In the genomic region with DNA sequence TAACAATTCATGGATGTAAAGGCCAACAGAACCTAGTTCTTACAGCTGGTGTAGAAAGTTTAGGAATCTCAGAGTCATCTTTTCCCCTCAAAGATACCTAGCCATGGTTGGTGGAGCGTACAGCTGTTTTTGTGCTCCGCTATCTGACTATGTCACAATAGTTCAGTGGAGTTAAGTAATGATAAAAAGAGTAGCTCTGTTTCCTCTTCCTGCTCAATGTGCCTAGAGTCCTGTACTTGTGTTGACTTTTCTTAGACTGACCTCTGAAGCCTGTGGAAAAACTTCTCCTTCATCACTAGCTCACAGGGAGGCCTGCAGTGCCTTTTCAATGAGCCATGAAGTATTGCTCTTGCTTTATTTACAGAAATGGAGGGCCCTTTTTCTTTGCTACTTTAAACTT, we compare ENCODE assay signal across 18 mouse cellular contexts.
DNase-seq lines count a peak whose midpoint lies in the region; ATAC-seq and TF ChIP-seq lines count a peak whose summit lies in the region.
"Had no signal": no experiment of that assay in that cellular context is flagged by ENCODE, and none has a peak within 500 bp of the region (broad histone marks: within the 10 kb centered on the region; RNA-seq: fewer than 3 reads in every experiment).

No protein-coding gene starts in this region.

- TF ChIP-seq POLR2A in kidney, adult 2 months (IDR thresholded peaks at IDR 0.05; ENCODE audit: low read depth, low read length) = no peak

- intact Hi-C loops in heart, postnatal 25 days (cut with DNase I) = no loop called here

- no peak for TF ChIP-seq CTCF in heart, postnatal 0 days (IDR thresholded peaks at IDR 0.05; ENCODE audit: low read depth)
- TF ChIP-seq CTCF in liver, postnatal 0 days (IDR thresholded peaks at IDR 0.05; ENCODE audit: low read depth) = no peak
- no peak for TF ChIP-seq CTCF in kidney, adult 2 months (conservative IDR thresholded peaks at IDR 0.05; ENCODE audit: insufficient read depth, insufficient read length, low read depth, low read length)

- H3K9me3 ChIP-seq in heart, embryonic 11.5 days (replicated peaks; ENCODE audit: control insufficient read depth, low read length) = no peaks in the 10 kb centered on the region
- H3K9me3 ChIP-seq in heart, postnatal 0 days (replicated peaks; ENCODE audit: control insufficient read depth, low read length) = no peaks in the 10 kb centered on the region
- no peaks in the 10 kb centered on the region for H3K9me3 ChIP-seq in liver, postnatal 0 days (ENCODE audit: low read length)
- no peaks in the 10 kb centered on the region for H3K9me3 ChIP-seq in hindbrain, embryonic 10.5 days
- H3K9me3 ChIP-seq: embryonic facial prominence, embryonic 12.5 days; forebrain, embryonic 10.5 days; G1E; hindbrain, embryonic 12.5 days; limb, embryonic 12.5 days; megakaryocyte, embryonic 14.5 days had no signal

- H3K4me1 ChIP-seq in heart, embryonic 11.5 days (ENCODE audit: control insufficient read depth, insufficient read depth, low read length) = no peaks in the 10 kb centered on the region; the same call in 1 of the 2 replicates
- H3K4me1 ChIP-seq in heart, postnatal 0 days (ENCODE audit: control insufficient read depth, insufficient read depth) = 0 out of 2 replicates have a peak, but pooled peaks cover 6% of the 10 kb centered on the region
- peaks cover 3% of the 10 kb centered on the region; the same call in 1 of the 2 replicates for H3K4me1 ChIP-seq in liver, postnatal 0 days (ENCODE audit: insufficient read depth)
- no peaks in the 10 kb centered on the region for H3K4me1 ChIP-seq in kidney, adult 2 months (ENCODE audit: control insufficient read depth, insufficient read depth, low read length)
- no peaks in the 10 kb centered on the region for H3K4me1 ChIP-seq in hindbrain, embryonic 10.5 days (replicated peaks)
- H3K4me1 ChIP-seq: forebrain, embryonic 10.5 days; limb, embryonic 12.5 days; megakaryocyte, embryonic 14.5 days had no signal

- WGBS in heart, embryonic 11.5 days (ENCODE audit: insufficient replicate concordance) = 65% methylated on average over 2 of the region's 2 CpGs
- 59% methylated on average over 2 of the region's 2 CpGs for WGBS in heart, postnatal 0 days
- WGBS in liver, postnatal 0 days (ENCODE audit: insufficient replicate concordance) = 35% methylated on average over 2 of the region's 2 CpGs
- WGBS in kidney, adult 2 months = 86% methylated on average over 2 of the region's 2 CpGs
- 88% methylated on average over 2 of the region's 2 CpGs for WGBS in hindbrain, embryonic 10.5 days

- DNase-seq in heart, postnatal 25 days (ENCODE audit: low spot score) = no peak
- DNase-seq in heart, postnatal 0 days (ENCODE audit: low spot score) = peak; percentile 47
- DNase-seq in liver, postnatal 0 days = no peak
- no peak for DNase-seq in kidney, adult 2 months
- no peak for DNase-seq in hindbrain, embryonic 10.5 days (ENCODE audit: low spot score)
- DNase-seq: adrenal gland, postnatal 14 days; cerebellum, adult 9-10 months; kidney, adult 11 months; kidney, postnatal 25 days had no signal

- no peaks in the 10 kb centered on the region for H3K36me3 ChIP-seq in heart, embryonic 11.5 days (ENCODE audit: control insufficient read depth, insufficient read depth, low read length)
- H3K36me3 ChIP-seq in heart, postnatal 0 days (replicated peaks; ENCODE audit: control insufficient read depth, insufficient read depth, low read length) = no peaks in the 10 kb centered on the region
- no peaks in the 10 kb centered on the region for H3K36me3 ChIP-seq in liver, postnatal 0 days (replicated peaks; ENCODE audit: insufficient read depth, low read length)
- no peaks in the 10 kb centered on the region for H3K36me3 ChIP-seq in kidney, adult 2 months (ENCODE audit: control insufficient read depth, insufficient read depth, low read length)
- H3K36me3 ChIP-seq in hindbrain, embryonic 10.5 days = 0 out of 2 replicates have a peak, but pooled peaks cover under 1% of the 10 kb centered on the region
- H3K36me3 ChIP-seq: embryonic facial prominence, embryonic 12.5 days; forebrain, embryonic 10.5 days; G1E; hindbrain, embryonic 12.5 days; limb, embryonic 12.5 days had no signal

- no peak; the same call in 1 of the 2 replicates for ATAC-seq in heart, embryonic 11.5 days (replicated peaks; ENCODE audit: insufficient number of reproducible peaks, low FRiP score, low TSS enrichment)
- ATAC-seq in granulocyte monocyte progenitor cell, adult 5-6 weeks (replicated peaks; ENCODE audit: poor library complexity, severe bottlenecking) = peak; percentile 100
- ATAC-seq in heart, postnatal 0 days (ENCODE audit: insufficient read depth, low read depth) = peak; percentile 39; the same call in 1 of the 2 replicates
- ATAC-seq in liver, postnatal 0 days = peak; percentile 85

- no peak overlapping the region for H3K9ac ChIP-seq in heart, embryonic 11.5 days (ENCODE audit: low read depth, low read length)
- H3K9ac ChIP-seq in heart, postnatal 0 days (replicated peaks; ENCODE audit: low read depth, low read length) = no peak overlapping the region
- no peak overlapping the region for H3K9ac ChIP-seq in liver, postnatal 0 days (replicated peaks)
- H3K9ac ChIP-seq: embryonic facial prominence, embryonic 12.5 days; hindbrain, embryonic 12.5 days; limb, embryonic 12.5 days had no signal

- peak overlapping the region; percentile 41; the same call in 1 of the 2 replicates for H3K27ac ChIP-seq in heart, embryonic 11.5 days (ENCODE audit: low read depth, low read length)
- H3K27ac ChIP-seq in heart, postnatal 0 days (ENCODE audit: low read depth) = peak overlapping the region; percentile 25; the same call in 1 of the 2 replicates
- 0 out of 2 replicates have a peak overlapping the region, but pooled peaks have one; percentile 3 for H3K27ac ChIP-seq in liver, postnatal 0 days (ENCODE audit: low read depth)
- H3K27ac ChIP-seq in kidney, adult 2 months (ENCODE audit: insufficient read depth, low read depth, low read length) = no peak overlapping the region
- no peak overlapping the region for H3K27ac ChIP-seq in hindbrain, embryonic 10.5 days
- H3K27ac ChIP-seq: embryonic facial prominence, embryonic 12.5 days; forebrain, embryonic 10.5 days; hindbrain, embryonic 12.5 days; limb, embryonic 12.5 days had no signal

- no peak overlapping the region for H3K4me2 ChIP-seq in heart, embryonic 11.5 days
- H3K4me2 ChIP-seq in heart, postnatal 0 days (ENCODE audit: low read depth, low read length) = no peak overlapping the region
- no peak overlapping the region for H3K4me2 ChIP-seq in liver, postnatal 0 days (ENCODE audit: low read depth, low read length)
- H3K4me2 ChIP-seq: embryonic facial prominence, embryonic 12.5 days; hindbrain, embryonic 12.5 days; limb, embryonic 12.5 days had no signal

- no peak for TF ChIP-seq EP300 in heart, postnatal 0 days (IDR thresholded peaks at IDR 0.05; ENCODE audit: low read depth)
- TF ChIP-seq EP300 in liver, postnatal 0 days (IDR thresholded peaks at IDR 0.05; ENCODE audit: low read depth) = peak; percentile 38; the same call in 1 of the 2 replicates

- no peaks in the 10 kb centered on the region for H3K27me3 ChIP-seq in heart, embryonic 11.5 days (ENCODE audit: control insufficient read depth, insufficient read depth, low read length)
- no peaks in the 10 kb centered on the region for H3K27me3 ChIP-seq in heart, postnatal 0 days (ENCODE audit: control insufficient read depth, insufficient read depth, low read length)
- no peaks in the 10 kb centered on the region for H3K27me3 ChIP-seq in liver, postnatal 0 days (ENCODE audit: insufficient read depth, low read length)
- no peaks in the 10 kb centered on the region for H3K27me3 ChIP-seq in kidney, adult 2 months (replicated peaks; ENCODE audit: control insufficient read depth, insufficient read depth, low read length)
- H3K27me3 ChIP-seq in hindbrain, embryonic 10.5 days (ENCODE audit: insufficient read depth, poor library complexity, severe bottlenecking) = no peaks in the 10 kb centered on the region
- H3K27me3 ChIP-seq: embryonic facial prominence, embryonic 12.5 days; hindbrain, embryonic 12.5 days; limb, embryonic 12.5 days; megakaryocyte, embryonic 14.5 days had no signal

- H3K4me3 ChIP-seq in heart, embryonic 11.5 days (ENCODE audit: low read depth, low read length) = no peak overlapping the region
- no peak overlapping the region for H3K4me3 ChIP-seq in heart, postnatal 0 days (ENCODE audit: low read depth, low read length)
- H3K4me3 ChIP-seq in liver, postnatal 0 days (ENCODE audit: low read depth, low read length) = no peak overlapping the region
- H3K4me3 ChIP-seq in kidney, adult 2 months (ENCODE audit: insufficient read depth, low read depth, low read length) = no peak overlapping the region
- no peak overlapping the region for H3K4me3 ChIP-seq in hindbrain, embryonic 10.5 days
- H3K4me3 ChIP-seq: embryonic facial prominence, embryonic 12.5 days; forebrain, embryonic 10.5 days; hindbrain, embryonic 12.5 days; limb, embryonic 12.5 days; megakaryocyte, embryonic 14.5 days; myocyte had no signal

Comparison
In these comparisons a context has a peak if more than half of its experiments do, and no peak if none do; other contexts are left out.
1. H3K27ac ChIP-seq: peak in heart, embryonic 11.5 days (single experiment), heart, postnatal 0 days (single experiment) and liver, postnatal 0 days (single experiment); none in kidney, adult 2 months (single experiment) and hindbrain, embryonic 10.5 days (single experiment).